Mouse (Mus musculus): ENCODE results near the gene Atxn3. TPM values are rescaled to one million over a fixed set of nuclear protein-coding genes. Genes with fewer than 3 reads are reported as not detected.

The Atxn3 gene
- polyA plus RNA-seq, 1 experiment from 2014 or later, result 14.9 TPM

DNA sequence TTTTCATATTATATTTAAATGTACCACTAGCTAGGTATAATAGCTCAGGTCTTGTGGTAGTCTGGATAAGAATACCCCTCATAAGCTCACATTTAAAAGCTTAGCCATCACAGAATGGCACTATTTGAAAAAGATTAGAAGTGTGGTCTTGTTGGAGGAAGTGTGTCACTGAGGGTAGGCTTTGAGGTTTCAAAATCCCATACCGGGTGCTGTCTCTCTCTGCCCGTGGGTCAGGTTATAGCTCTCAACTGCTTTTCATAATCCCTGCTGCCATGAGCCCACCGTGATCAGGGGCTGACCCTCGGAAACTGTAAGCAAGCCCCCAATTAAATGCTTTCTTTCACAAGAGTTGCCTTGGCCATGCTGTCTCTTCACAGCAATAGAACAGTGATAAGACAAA is 53.1 kb downstream of the Atxn3 start:
- peaks cover 44% of the 10 kb centered on the region for H3K36me3 ChIP-seq
- H3K9me3 ChIP-seq (replicated peaks), result no peaks in the 10 kb centered on the region
- no peak overlapping the region for H3K4me3 ChIP-seq (replicated peaks)
- no peak overlapping the region for H3K4me2 ChIP-seq
- WGBS, result 94% methylated on average over 4 of the region's 4 CpGs
- no peak for ATAC-seq (replicated peaks; ENCODE audit: low FRiP score)
- H3K27me3 ChIP-seq, result no peaks in the 10 kb centered on the region
- no peak overlapping the region for H3K9ac ChIP-seq
- H3K4me1 ChIP-seq, result no peaks in the 10 kb centered on the region
- no peak overlapping the region for H3K27ac ChIP-seq

- no peak overlapping the region for H3K9ac ChIP-seq
- peaks cover 45% of the 10 kb centered on the region for H3K36me3 ChIP-seq
- H3K9me3 ChIP-seq (replicated peaks), result no peaks in the 10 kb centered on the region
- no peaks in the 10 kb centered on the region for H3K27me3 ChIP-seq
- H3K27ac ChIP-seq, result no peak overlapping the region
- no peak for ATAC-seq (replicated peaks; ENCODE audit: low FRiP score)
- 94% methylated on average over 3 of the region's 3 CpGs for WGBS
- H3K4me3 ChIP-seq (replicated peaks), result no peak overlapping the region
- H3K4me2 ChIP-seq, result no peak overlapping the region
- H3K4me1 ChIP-seq, result no peaks in the 10 kb centered on the region
Measured at GRCm38 (mm10) chr12:101904170-101904569, 53.9 kb downstream of the Atxn3 start.

GRCm38 (mm10) chr12:101899671-101900245 is 58.3 kb downstream of the Atxn3 start:
- Histone ChIP-seq H3K36me3 (peaks cover 36% of the 10 kb centered on the region), H3K4me3 (replicated peaks) (no peak overlapping the region), H3K4me1 (no peaks in the 10 kb centered on the region), H3K9ac (no peak overlapping the region), H3K27ac (no peak overlapping the region), H3K27me3 (no peaks in the 10 kb centered on the region), H3K4me2 (no peak overlapping the region), H3K9me3 (replicated peaks) (no peaks in the 10 kb centered on the region)
- 77% methylated on average over 2 of the region's 2 CpGs for WGBS
- ATAC-seq (replicated peaks; ENCODE audit: low FRiP score), result no peak

DNA sequence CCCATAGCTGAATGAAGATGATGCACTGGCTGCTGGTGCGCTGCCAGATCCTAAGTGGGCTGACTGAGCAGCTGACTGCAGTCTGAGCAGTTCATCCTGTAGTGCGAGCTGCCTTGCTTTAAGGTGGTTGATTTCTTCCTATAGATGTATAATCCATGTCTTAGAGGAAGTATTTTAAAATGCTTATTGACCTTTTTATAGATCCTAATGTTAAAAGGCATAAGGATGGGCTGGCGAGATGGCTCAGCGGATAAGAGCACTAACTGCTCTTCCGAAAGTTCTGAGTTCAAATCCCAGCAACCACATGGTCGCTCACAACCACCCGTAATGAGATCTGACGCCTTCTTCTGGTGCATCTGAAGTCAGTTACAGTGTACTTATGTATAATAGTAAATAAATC is 59.1 kb downstream of the Atxn3 start:
- H3K27ac ChIP-seq, result no peak overlapping the region
- no peaks in the 10 kb centered on the region for H3K27me3 ChIP-seq
- no peak for ATAC-seq (replicated peaks; ENCODE audit: low FRiP score)
- H3K9me3 ChIP-seq (replicated peaks), result no peaks in the 10 kb centered on the region
- no peak overlapping the region for H3K4me2 ChIP-seq
- H3K4me3 ChIP-seq (replicated peaks), result no peak overlapping the region
- WGBS, result 96% methylated on average over 8 of the region's 8 CpGs
- H3K9ac ChIP-seq, result no peak overlapping the region
- peaks cover 38% of the 10 kb centered on the region for H3K36me3 ChIP-seq
- no peaks in the 10 kb centered on the region for H3K4me1 ChIP-seq

- no peaks in the 10 kb centered on the region for H3K4me1 ChIP-seq
- no peaks in the 10 kb centered on the region for H3K27me3 ChIP-seq
- WGBS, result 82% methylated on average over 7 of the region's 7 CpGs
- H3K4me3 ChIP-seq (replicated peaks), result no peak overlapping the region
- no peak overlapping the region for H3K4me2 ChIP-seq
- H3K9ac ChIP-seq, result no peak overlapping the region
- no peak for ATAC-seq (replicated peaks; ENCODE audit: low FRiP score)
- H3K27ac ChIP-seq, result no peak overlapping the region
- H3K9me3 ChIP-seq (replicated peaks), result no peaks in the 10 kb centered on the region
- peaks cover 46% of the 10 kb centered on the region for H3K36me3 ChIP-seq
Measured at GRCm38 (mm10) chr12:101897113-101897512, 60.9 kb downstream of the Atxn3 start.

GRCm38 (mm10) chr12:101893296-101893695 is 64.8 kb downstream of the Atxn3 start:
- Histone ChIP-seq H3K4me2 (no peak overlapping the region), H3K4me1 (no peaks in the 10 kb centered on the region), H3K36me3 (peaks cover 62% of the 10 kb centered on the region), H3K4me3 (replicated peaks) (no peak overlapping the region), H3K9me3 (replicated peaks) (no peaks in the 10 kb centered on the region), H3K9ac (no peak overlapping the region), H3K27me3 (no peaks in the 10 kb centered on the region), H3K27ac (no peak overlapping the region)
- no peak for ATAC-seq (replicated peaks; ENCODE audit: low FRiP score)
- 73% methylated on average over 8 of the region's 8 CpGs for WGBS

- Histone ChIP-seq H3K9me3 (replicated peaks) (no peaks in the 10 kb centered on the region), H3K36me3 (peaks cover 64% of the 10 kb centered on the region), H3K27ac (no peak overlapping the region), H3K9ac (no peak overlapping the region), H3K4me2 (no peak overlapping the region), H3K4me1 (no peaks in the 10 kb centered on the region), H3K4me3 (replicated peaks) (no peak overlapping the region), H3K27me3 (no peaks in the 10 kb centered on the region)
- 97% methylated on average over 2 of the region's 2 CpGs for WGBS
- no peak for ATAC-seq (replicated peaks; ENCODE audit: low FRiP score)
Measured at GRCm38 (mm10) chr12:101892832-101893231, 65.2 kb downstream of the Atxn3 start.

- H3K36me3 ChIP-seq, result peaks cover 72% of the 10 kb centered on the region
- H3K27me3 ChIP-seq, result no peaks in the 10 kb centered on the region
- H3K4me1 ChIP-seq, result no peaks in the 10 kb centered on the region
- no peak overlapping the region for H3K4me3 ChIP-seq (replicated peaks)
- H3K27ac ChIP-seq, result no peak overlapping the region
- H3K9me3 ChIP-seq (replicated peaks), result no peaks in the 10 kb centered on the region
- no peak for ATAC-seq (replicated peaks; ENCODE audit: low FRiP score)
- WGBS, result 96% methylated on average over 5 of the region's 5 CpGs
- H3K9ac ChIP-seq, result no peak overlapping the region
- H3K4me2 ChIP-seq, result no peak overlapping the region
Measured at GRCm38 (mm10) chr12:101891066-101891465, 67.0 kb downstream of the Atxn3 start.

- no peak overlapping the region for H3K9ac ChIP-seq
- ATAC-seq (replicated peaks; ENCODE audit: low FRiP score), result no peak
- no peaks in the 10 kb centered on the region for H3K4me1 ChIP-seq
- no peaks in the 10 kb centered on the region for H3K9me3 ChIP-seq (replicated peaks)
- H3K4me2 ChIP-seq, result no peak overlapping the region
- peaks cover 82% of the 10 kb centered on the region for H3K36me3 ChIP-seq
- H3K4me3 ChIP-seq (replicated peaks), result no peak overlapping the region
- H3K27ac ChIP-seq, result no peak overlapping the region
- H3K27me3 ChIP-seq, result no peaks in the 10 kb centered on the region
- 91% methylated on average over 3 of the region's 3 CpGs for WGBS
Measured at GRCm38 (mm10) chr12:101889351-101889750, 68.7 kb downstream of the Atxn3 start.

DNA sequence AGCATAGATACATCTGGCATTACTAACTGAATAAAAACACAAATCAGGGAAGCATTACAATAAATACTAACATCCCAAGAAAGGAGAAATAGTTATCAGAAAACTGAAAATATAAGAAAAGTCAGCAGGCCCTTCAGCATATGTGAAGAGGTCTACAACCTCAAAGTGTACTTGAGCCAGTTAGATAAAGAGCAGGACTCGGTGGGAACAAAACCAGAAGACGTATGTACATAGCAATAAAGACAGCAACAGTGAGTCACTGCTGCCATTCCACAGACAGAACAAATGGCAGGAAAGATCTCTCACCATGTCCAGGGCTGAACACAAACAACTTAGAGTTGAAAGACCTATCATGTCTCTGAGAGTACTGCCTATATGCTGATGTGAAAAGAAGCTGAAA is 69.7 kb downstream of the Atxn3 start:
- Histone ChIP-seq H3K4me2 (no peak overlapping the region), H3K4me3 (replicated peaks) (no peak overlapping the region), H3K27ac (no peak overlapping the region), H3K4me1 (no peaks in the 10 kb centered on the region), H3K9ac (no peak overlapping the region), H3K36me3 (peaks cover 86% of the 10 kb centered on the region), H3K9me3 (replicated peaks) (no peaks in the 10 kb centered on the region), H3K27me3 (no peaks in the 10 kb centered on the region)
- WGBS, result 84% methylated on average over 2 of the region's 2 CpGs
- ATAC-seq (replicated peaks; ENCODE audit: low FRiP score), result no peak

DNA sequence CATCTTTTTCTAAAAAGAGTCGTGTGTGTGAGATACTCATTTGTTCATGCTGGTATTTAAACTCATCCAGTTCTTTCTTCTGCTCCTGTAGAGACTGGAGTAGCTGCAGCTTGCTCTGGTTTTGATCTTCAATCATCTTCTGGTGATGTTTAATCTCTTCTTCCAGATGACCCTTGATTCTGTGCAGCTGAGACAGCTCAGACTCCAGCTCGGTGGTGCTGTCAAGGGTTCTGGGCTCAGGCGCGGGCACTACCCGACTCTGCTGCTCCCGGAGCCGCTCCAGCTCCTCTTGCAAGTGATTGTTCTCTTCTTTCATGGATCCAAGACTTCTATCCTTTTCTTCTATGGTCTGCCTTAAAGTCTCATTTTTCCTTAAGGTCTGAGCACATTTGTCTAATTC is 73.1 kb downstream of the Atxn3 start:
- no peaks in the 10 kb centered on the region for H3K27me3 ChIP-seq

GRCm38 (mm10) chr12:101876374-101876773 is 81.7 kb downstream of the Atxn3 start:
- Histone ChIP-seq H3K9me3 (replicated peaks) (no peaks in the 10 kb centered on the region), H3K27me3 (no peaks in the 10 kb centered on the region), H3K4me1 (no peaks in the 10 kb centered on the region), H3K9ac (no peak overlapping the region), H3K27ac (no peak overlapping the region), H3K4me2 (no peak overlapping the region), H3K4me3 (replicated peaks) (no peak overlapping the region), H3K36me3 (peaks cover 79% of the 10 kb centered on the region)
- 93% methylated on average over 2 of the region's 2 CpGs for WGBS
- no peak for ATAC-seq (replicated peaks; ENCODE audit: low FRiP score)

More for the DNA sequence above, 73.1 kb downstream of the Atxn3 start:
- H3K36me3 ChIP-seq, result peaks cover 76% of the 10 kb centered on the region
- no peak overlapping the region for H3K4me3 ChIP-seq (replicated peaks)
- H3K4me2 ChIP-seq, result no peak overlapping the region
- H3K9ac ChIP-seq, result no peak overlapping the region
- WGBS, result 94% methylated on average over 7 of the region's 7 CpGs
- no peaks in the 10 kb centered on the region for H3K9me3 ChIP-seq (replicated peaks)
- H3K27ac ChIP-seq, result no peak overlapping the region
- no peaks in the 10 kb centered on the region for H3K4me1 ChIP-seq
- ATAC-seq (replicated peaks; ENCODE audit: low FRiP score), result no peak

DNA sequence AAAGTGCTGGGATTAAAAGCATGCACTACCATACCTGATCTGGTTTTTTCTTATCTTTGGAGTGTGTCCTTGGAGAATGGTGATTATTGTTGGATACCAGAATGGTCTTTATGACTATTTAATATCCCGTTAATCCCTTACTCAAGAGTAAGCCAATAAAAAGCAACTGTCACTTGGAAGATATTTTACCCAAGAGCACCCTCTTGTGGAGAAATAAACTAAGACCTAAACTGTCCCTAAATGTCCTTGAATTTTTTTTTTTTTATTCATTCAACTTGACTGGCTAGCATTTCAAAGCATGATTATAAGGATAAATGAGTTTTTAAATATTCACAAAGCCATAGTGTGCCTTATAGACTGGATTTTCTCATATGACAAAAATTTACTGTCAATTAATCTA is 82.9 kb downstream of the Atxn3 start:
- Histone ChIP-seq H3K27me3 (no peaks in the 10 kb centered on the region), H3K9ac (no peak overlapping the region), H3K36me3 (peaks cover 83% of the 10 kb centered on the region), H3K4me3 (replicated peaks) (no peak overlapping the region), H3K4me1 (no peaks in the 10 kb centered on the region), H3K9me3 (replicated peaks) (no peaks in the 10 kb centered on the region), H3K27ac (no peak overlapping the region), H3K4me2 (no peak overlapping the region)
- WGBS, result 65% methylated on average over 1 of the region's 1 CpGs
- no peak for ATAC-seq (replicated peaks; ENCODE audit: low FRiP score)
